Mouse (Mus musculus) brain, embryonic 18.5 days (tissue): ENCODE results near the gene Mybpc1.
"Not testable (repeated sequence)": the region's sequence is repeated elsewhere in the genome, so short reads cannot be mapped to it uniquely, and the experiment has no call there.

Source experiments
- DNase-seq: peaks from one replicate; pipeline ENCODE4 v3.0.0-alpha.2; 2012; ENCODE audit warnings: low read depth, low spot score

Gene Mybpc1

DNA sequence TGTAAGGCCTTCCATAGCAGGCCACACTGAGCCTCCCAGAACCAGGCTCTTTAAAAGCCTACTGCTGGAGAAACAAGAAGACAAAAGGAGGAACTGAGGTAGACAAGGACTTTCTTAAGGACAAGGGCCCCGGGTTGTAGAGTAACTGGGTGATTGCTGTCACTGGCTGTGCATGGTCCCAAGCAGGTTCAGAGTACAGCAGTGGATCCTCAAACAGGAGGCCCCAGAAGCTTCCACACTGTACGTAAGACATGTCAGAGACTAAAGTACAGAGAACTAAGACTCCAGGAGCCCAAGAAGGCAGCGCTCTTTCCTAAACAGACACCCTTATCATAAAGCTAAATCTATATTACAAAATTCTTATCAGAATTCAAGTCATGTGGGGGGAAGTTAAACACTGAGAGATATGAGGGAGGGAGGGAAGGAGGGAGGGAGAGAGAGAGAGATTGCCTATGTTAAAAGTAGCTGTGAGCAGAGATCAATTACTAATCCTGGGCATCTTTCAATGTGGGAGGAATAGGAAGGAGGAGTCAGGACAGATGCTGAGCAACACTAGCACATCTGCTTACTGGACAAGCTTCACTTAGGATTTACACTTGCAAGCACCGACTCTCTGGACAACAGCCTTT, 109.9 kb downstream of the Mybpc1 start:
- no peak for DNase-seq

DNA sequence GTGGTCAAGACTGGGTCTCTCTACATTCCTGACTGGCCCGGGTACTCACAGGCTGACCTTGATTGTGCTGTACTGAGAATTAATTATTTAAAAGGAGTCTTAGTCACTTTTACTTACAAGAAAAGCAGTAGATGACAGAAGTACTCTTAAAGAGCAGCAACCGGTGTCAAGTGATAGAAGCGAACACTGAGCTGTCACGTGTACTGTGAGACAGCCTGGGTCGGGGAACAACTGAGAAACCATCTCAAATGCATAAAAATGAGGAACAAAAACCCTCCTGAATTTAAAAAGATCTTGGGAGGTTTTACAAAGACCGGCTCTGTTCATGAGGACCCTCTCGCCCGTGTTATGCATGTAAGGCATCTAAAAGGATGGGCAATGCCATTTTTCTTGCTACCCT, 112.3 kb downstream of the Mybpc1 start:
- no peak for DNase-seq

DNA sequence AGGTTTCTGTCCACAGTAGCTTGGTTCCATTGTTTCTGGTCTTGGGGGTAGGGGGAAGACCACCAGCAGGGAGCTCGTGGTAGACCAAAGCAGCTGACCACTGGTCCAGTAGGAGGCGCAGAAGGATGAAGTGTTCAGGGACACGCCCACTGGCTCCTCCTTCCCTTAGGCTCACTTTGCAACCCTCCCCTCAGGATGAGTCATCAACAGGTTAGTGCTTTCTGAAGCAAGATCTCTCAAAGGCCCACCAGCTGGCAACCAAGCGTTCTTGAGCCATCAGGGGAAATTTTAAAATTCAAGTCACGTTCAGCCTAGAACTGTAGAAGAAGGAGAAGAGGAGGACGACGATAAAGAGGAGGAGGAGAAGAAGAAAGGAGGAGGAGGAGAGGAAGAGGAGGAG, 113.3 kb downstream of the Mybpc1 start:
- DNase-seq, result no peak

DNA sequence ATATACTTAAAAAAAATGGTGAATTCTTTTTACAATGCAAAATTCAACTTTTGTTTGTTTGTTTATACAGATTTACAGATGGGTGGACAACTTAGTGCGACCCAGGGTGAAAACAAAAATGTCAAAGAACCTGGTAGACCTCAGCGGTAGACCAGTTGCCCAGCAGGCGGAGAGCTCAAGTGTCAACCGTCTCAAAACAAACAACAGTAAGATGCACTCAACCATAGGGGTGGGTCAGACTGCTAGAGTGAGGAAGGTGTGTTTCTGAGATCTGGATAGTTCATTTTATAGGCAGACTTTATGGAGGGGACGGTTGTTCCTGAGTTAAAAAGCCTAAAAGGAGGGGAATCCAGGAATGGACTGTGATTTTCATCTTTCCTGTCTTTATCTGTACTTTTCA, 116.3 kb downstream of the Mybpc1 start:
- DNase-seq, result no peak

DNA sequence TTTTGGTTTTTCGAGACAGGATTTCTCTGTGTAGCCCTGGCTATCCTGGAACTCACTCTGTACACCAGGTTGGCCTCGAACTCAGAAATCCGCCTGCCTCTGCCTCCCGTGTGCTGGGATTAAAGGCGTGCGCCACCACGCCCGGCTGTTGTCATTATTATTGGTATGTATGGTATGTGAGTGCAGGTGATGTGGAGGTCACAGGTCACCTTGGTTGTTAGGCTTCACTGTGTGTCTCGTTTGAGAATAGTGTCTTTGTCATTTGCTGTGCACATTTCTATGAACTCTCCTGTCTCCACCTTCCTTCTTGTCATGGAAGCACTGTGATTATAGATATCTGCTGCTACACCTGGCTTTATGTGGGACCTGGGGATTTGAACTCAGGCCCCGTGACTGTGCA, 122.1 kb downstream of the Mybpc1 start:
- not testable (repeated sequence) for DNase-seq
